Mouse (Mus musculus): ENCODE results near the gene Gm45837.
A peak's percentile ranks its signal among the peaks of the same experiment; 100 is the strongest.

The Gm45837 gene

GRCm38 (mm10) chr7:101391909-101392479 is 18.7 kb upstream of the Gm45837 start:
- DNase-seq (ENCODE audit: low spot score) = no peak

GRCm38 (mm10) chr7:101393015-101393414 is 17.7 kb upstream of the Gm45837 start:
- DNase-seq (ENCODE audit: low spot score) = no peak

- peak; percentile 33 for DNase-seq (ENCODE audit: low spot score)
Observed at GRCm38 (mm10) chr7:101393694-101394504, 16.8 kb upstream of the Gm45837 start.

- DNase-seq (ENCODE audit: low spot score) = no peak
Observed at GRCm38 (mm10) chr7:101394569-101394968, 16.1 kb upstream of the Gm45837 start.

GRCm38 (mm10) chr7:101395471-101395870 is 15.2 kb upstream of the Gm45837 start:
- no peak for DNase-seq (ENCODE audit: low spot score)

- DNase-seq (ENCODE audit: low spot score) = no peak
Observed at GRCm38 (mm10) chr7:101397175-101397574, 13.5 kb upstream of the Gm45837 start.

GRCm38 (mm10) chr7:101401510-101401909 is 9.2 kb upstream of the Gm45837 start:
- DNase-seq (ENCODE audit: low spot score) = no peak

GRCm38 (mm10) chr7:101403831-101404230 is 6.9 kb upstream of the Gm45837 start:
- no peak for DNase-seq (ENCODE audit: low spot score)

GRCm38 (mm10) chr7:101412796-101413195 is 2.1 kb downstream of the Gm45837 start:
- DNase-seq (ENCODE audit: low spot score) = peak; percentile 96

- no peak for DNase-seq (ENCODE audit: low spot score)
Observed at GRCm38 (mm10) chr7:101414209-101414608, 3.5 kb downstream of the Gm45837 start.

- DNase-seq (ENCODE audit: low spot score) = peak; percentile 42
Observed at GRCm38 (mm10) chr7:101414661-101415511, 4.2 kb downstream of the Gm45837 start.

GRCm38 (mm10) chr7:101415512-101416100 is 4.9 kb downstream of the Gm45837 start:
- no peak for DNase-seq (ENCODE audit: low spot score)

GRCm38 (mm10) chr7:101416391-101416790 is 5.7 kb downstream of the Gm45837 start:
- no peak for DNase-seq (ENCODE audit: low spot score)

- DNase-seq (ENCODE audit: low spot score) = peak; percentile 62
Observed at GRCm38 (mm10) chr7:101419013-101419770, 8.5 kb downstream of the Gm45837 start.

GRCm38 (mm10) chr7:101421529-101421928 is 10.8 kb downstream of the Gm45837 start, which contains the start of gene Pde2a:
Pde2a (plus strand) TSS chr7:101421691.
- DNase-seq (ENCODE audit: low spot score) = no peak

- DNase-seq (ENCODE audit: low spot score) = peak; percentile 67
Observed at GRCm38 (mm10) chr7:101422069-101422468, 11.4 kb downstream of the Gm45837 start.

GRCm38 (mm10) chr7:101422646-101423045 is 12.0 kb downstream of the Gm45837 start:
- no peak for DNase-seq (ENCODE audit: low spot score)

- DNase-seq (ENCODE audit: low spot score) = peak; percentile 38
Observed at GRCm38 (mm10) chr7:101423970-101424369, 13.3 kb downstream of the Gm45837 start.

- no peak for DNase-seq (ENCODE audit: low spot score)
Observed at GRCm38 (mm10) chr7:101426692-101427091, 16.0 kb downstream of the Gm45837 start.

- peak; percentile 75 for DNase-seq (ENCODE audit: low spot score)
Observed at GRCm38 (mm10) chr7:101427736-101428135, 17.1 kb downstream of the Gm45837 start.

- DNase-seq (ENCODE audit: low spot score) = no peak
Observed at GRCm38 (mm10) chr7:101435038-101435437, 24.4 kb downstream of the Gm45837 start.

Measured in retina, embryonic 14.5 days (tissue).